Mouse (Mus musculus): ENCODE data around the gene Taf4. TPM values are rescaled to one million over a fixed set of nuclear protein-coding genes. Genes with fewer than 3 reads are reported as not detected.

Gene Taf4
- total and polyA plus RNA-seq, 2 experiments from 2014 or later = 2.5 to 12.1 TPM

DNA sequence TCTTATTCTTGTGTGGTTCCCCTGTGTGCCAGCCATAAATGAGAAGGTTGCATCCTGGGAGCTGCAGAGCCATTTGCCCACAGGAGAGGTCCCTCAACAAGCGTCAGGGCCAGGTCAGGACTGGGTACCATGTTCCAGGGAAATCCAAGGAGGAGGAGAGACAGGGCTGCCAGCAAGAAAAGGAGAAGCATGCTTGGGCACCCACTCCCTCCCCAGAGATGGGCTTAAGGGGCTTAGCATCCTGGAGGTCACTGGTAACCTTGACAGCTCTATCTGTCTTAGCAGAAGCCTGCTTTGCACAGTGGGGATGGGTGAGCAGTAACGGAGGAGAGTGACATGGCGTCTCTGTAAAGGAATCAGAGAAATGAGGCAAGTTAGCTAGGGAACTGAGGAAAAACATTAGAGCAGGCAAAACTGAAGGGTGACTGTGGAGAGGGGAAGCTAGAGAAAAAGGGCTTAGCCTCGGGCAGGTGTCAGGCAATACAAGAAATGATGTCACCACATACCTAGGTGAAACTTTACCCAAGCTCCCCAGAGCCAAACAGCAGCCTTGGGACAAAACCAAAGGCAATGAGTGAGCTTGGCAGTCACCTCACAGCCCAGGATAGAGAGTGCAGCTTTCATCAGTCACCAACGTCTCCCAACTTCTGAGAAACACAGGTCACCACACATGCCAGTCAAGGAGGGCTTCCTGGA is 29.4 kb upstream of the Taf4 start:
- DNase-seq (ENCODE audit: low spot score) (no peak), ATAC-seq (no peak)
- WGBS = 59% methylated on average over 5 of the region's 5 CpGs
- no peaks in the 10 kb centered on the region for H3K36me3 ChIP-seq (ENCODE audit: insufficient read depth, low read length)
- H3K27ac ChIP-seq = no peak overlapping the region
- no peaks in the 10 kb centered on the region for H3K9me3 ChIP-seq (ENCODE audit: low read length)
- no peak overlapping the region for H3K4me3 ChIP-seq (ENCODE audit: low read length)
- TF ChIP-seq CTCF (IDR thresholded peaks at IDR 0.05; ENCODE audit: low read depth) = no peak
- H3K4me1 ChIP-seq (ENCODE audit: insufficient read depth, low read length) = no peaks in the 10 kb centered on the region
- H3K27me3 ChIP-seq (ENCODE audit: insufficient read depth, low read length) = no peaks in the 10 kb centered on the region
- H3K4me2 ChIP-seq (ENCODE audit: low read depth, low read length) = no peak overlapping the region
- H3K9ac ChIP-seq (replicated peaks; ENCODE audit: low read length) = no peak overlapping the region

DNA sequence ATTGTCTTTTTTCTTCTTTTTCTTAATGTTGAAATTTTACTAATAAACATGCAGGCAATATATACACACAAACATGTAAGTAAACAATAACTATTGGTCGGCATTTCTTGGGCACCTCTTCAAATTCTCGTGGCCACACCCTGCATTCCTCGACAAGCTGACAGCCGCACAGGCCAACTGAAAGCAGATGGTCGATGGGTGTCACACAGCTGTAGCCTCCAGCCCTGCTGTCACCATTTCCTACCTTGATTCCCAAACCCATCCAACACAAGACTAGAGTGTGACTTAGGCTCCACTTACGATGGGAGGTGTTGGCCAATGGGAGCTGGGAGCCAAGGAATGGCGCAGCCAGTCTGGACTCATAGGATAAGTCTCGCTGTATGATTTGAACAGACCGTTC is 25.2 kb upstream of the Taf4 start:
- H3K27me3 ChIP-seq (ENCODE audit: insufficient read depth, low read length) = no peaks in the 10 kb centered on the region
- no peak overlapping the region for H3K4me3 ChIP-seq (ENCODE audit: low read length)
- no peak for TF ChIP-seq CTCF (IDR thresholded peaks at IDR 0.05; ENCODE audit: low read depth)
- no peaks in the 10 kb centered on the region for H3K36me3 ChIP-seq (ENCODE audit: insufficient read depth, low read length)
- no peaks in the 10 kb centered on the region for H3K9me3 ChIP-seq (ENCODE audit: low read length)
- H3K4me2 ChIP-seq (ENCODE audit: low read depth, low read length) = no peak overlapping the region
- H3K9ac ChIP-seq (replicated peaks; ENCODE audit: low read length) = no peak overlapping the region
- DNase-seq (ENCODE audit: low spot score) (no peak), ATAC-seq (no peak)
- H3K27ac ChIP-seq = no peak overlapping the region
- WGBS = 82% methylated on average over 9 of the region's 9 CpGs
- H3K4me1 ChIP-seq (ENCODE audit: insufficient read depth, low read length) = no peaks in the 10 kb centered on the region

DNA sequence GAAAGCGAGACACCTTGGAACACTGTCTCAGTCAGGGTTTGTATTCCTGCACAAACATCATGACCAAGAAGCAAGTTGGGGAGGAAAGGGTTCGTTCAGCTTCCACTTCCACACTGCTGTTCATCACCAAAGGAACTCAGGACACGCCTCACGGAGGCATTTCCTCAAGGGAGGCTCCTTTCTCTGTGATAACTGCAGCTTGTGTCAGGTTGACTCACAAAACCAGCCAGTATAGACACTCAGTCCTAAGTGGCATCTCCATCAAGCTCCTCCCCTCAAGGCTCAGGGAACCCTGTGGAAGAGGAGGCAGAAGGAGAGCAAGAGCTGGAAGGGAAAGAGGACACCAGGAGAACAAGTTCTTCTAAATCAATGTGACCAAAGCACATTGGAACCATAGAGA is 22.0 kb upstream of the Taf4 start:
- 75% methylated on average over 4 of the region's 4 CpGs for WGBS

DNA sequence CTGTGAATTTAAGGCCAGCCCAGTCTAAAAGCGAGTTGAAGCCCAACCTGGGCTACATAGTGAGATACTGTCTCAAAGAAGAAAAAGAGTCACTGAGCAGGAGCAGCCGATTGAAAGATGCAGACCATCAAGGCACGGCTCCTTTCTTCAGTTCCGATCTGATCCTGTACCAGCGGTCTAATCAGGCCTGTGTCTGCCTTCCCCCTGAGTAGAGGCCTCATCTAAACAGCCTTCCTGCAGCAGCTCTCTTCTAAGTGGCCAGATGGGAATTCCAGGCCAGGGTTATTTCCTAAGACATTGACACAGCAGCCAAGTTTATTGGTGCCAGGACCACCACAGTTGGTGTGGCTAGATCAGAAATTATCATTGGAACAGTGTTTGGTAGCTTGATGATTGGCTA is 16.6 kb upstream of the Taf4 start:
- ATAC-seq (no peak), DNase-seq (ENCODE audit: low spot score) (no peak)
- H3K27me3 ChIP-seq (ENCODE audit: insufficient read depth, low read length) = no peaks in the 10 kb centered on the region
- no peaks in the 10 kb centered on the region for H3K9me3 ChIP-seq (ENCODE audit: low read length)
- no peaks in the 10 kb centered on the region for H3K36me3 ChIP-seq (ENCODE audit: insufficient read depth, low read length)
- no peak for TF ChIP-seq CTCF (IDR thresholded peaks at IDR 0.05; ENCODE audit: low read depth)
- no peaks in the 10 kb centered on the region for H3K4me1 ChIP-seq (ENCODE audit: insufficient read depth, low read length)
- H3K9ac ChIP-seq (replicated peaks; ENCODE audit: low read length) = no peak overlapping the region
- WGBS = 83% methylated on average over 5 of the region's 5 CpGs
- no peak overlapping the region for H3K27ac ChIP-seq
- no peak overlapping the region for H3K4me3 ChIP-seq (ENCODE audit: low read length)
- no peak overlapping the region for H3K4me2 ChIP-seq (ENCODE audit: low read depth, low read length)

More for the DNA sequence above, 22.0 kb upstream of the Taf4 start:
- ATAC-seq = no peak
- no peak for DNase-seq (ENCODE audit: low spot score)
- Histone ChIP-seq H3K36me3 (ENCODE audit: insufficient read depth, low read length) (no peaks in the 10 kb centered on the region), H3K27ac (no peak overlapping the region), H3K9ac (replicated peaks; ENCODE audit: low read length) (no peak overlapping the region), H3K9me3 (ENCODE audit: low read length) (no peaks in the 10 kb centered on the region), H3K4me2 (ENCODE audit: low read depth, low read length) (no peak overlapping the region), H3K4me3 (ENCODE audit: low read length) (no peak overlapping the region), H3K27me3 (ENCODE audit: insufficient read depth, low read length) (no peaks in the 10 kb centered on the region), H3K4me1 (ENCODE audit: insufficient read depth, low read length) (no peaks in the 10 kb centered on the region)
- no peak for TF ChIP-seq CTCF (IDR thresholded peaks at IDR 0.05; ENCODE audit: low read depth)

DNA sequence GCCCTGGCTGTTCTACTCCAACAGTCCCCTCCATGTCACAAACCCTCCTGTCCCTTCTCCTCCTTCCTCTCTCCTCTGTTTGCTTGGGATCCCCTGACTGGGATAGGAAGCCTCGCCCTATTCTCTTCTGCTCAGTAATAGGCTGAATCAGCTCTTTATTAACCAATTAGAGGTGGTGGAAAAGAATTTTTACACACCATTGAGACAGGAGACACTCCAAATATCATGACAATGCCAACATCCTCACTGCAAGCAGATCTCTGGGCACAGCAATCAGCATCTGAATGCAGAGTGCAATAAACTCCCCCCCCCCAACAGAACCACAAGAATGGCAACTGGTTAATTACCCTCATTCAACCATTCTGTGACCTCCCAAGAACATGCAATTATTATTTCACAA is 12.7 kb upstream of the Taf4 start:
- no peaks in the 10 kb centered on the region for H3K36me3 ChIP-seq (ENCODE audit: insufficient read depth, low read length)
- no peak for ATAC-seq
- no peaks in the 10 kb centered on the region for H3K9me3 ChIP-seq (ENCODE audit: low read length)
- H3K9ac ChIP-seq (replicated peaks; ENCODE audit: low read length) = no peak overlapping the region
- WGBS = 43% methylated on average over 1 of the region's 1 CpGs
- TF ChIP-seq CTCF (IDR thresholded peaks at IDR 0.05; ENCODE audit: low read depth) = no peak
- no peak overlapping the region for H3K27ac ChIP-seq
- no peak overlapping the region for H3K4me3 ChIP-seq (ENCODE audit: low read length)
- no peak overlapping the region for H3K4me2 ChIP-seq (ENCODE audit: low read depth, low read length)
- H3K27me3 ChIP-seq (ENCODE audit: insufficient read depth, low read length) = no peaks in the 10 kb centered on the region
- H3K4me1 ChIP-seq (ENCODE audit: insufficient read depth, low read length) = no peaks in the 10 kb centered on the region
- no peak for DNase-seq (ENCODE audit: low spot score)

DNA sequence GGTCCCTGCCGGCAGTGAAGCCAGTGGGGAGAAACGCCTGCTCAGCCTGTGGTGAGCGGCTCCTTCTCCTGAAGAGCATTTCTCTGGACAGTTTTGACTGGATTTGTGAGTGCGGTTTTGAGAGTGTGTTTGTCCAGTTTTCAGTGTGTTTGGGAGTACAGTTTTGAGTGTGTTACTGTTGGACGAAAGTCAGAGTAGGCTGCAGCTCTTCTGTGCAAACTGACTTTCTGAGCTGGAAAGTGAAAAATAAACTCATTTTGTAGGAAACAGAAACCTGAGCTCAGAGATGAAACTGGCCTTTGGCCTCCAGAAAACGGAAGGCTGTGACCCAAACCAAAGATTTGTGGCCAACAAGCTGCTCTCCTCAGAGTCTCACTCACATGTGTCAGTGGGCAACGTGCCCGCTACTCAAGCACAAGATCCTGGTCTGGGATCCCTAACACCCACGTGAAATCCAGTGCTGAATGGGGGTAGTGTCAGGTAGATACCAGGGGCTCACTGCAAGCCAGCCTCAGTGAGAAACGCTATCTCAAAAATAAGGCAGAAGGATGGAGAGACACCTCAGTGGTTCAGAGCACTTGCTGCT is 10.1 kb upstream of the Taf4 start:
- Histone ChIP-seq H3K36me3 (ENCODE audit: insufficient read depth, low read length) (no peaks in the 10 kb centered on the region), H3K27ac (no peak overlapping the region), H3K27me3 (ENCODE audit: insufficient read depth, low read length) (no peaks in the 10 kb centered on the region), H3K4me1 (ENCODE audit: insufficient read depth, low read length) (no peaks in the 10 kb centered on the region), H3K4me2 (ENCODE audit: low read depth, low read length) (no peak overlapping the region), H3K9me3 (ENCODE audit: low read length) (no peaks in the 10 kb centered on the region), H3K4me3 (ENCODE audit: low read length) (no peak overlapping the region), H3K9ac (replicated peaks; ENCODE audit: low read length) (no peak overlapping the region)
- DNase-seq (ENCODE audit: low spot score) (no peak), ATAC-seq (no peak)
- no peak for TF ChIP-seq CTCF (IDR thresholded peaks at IDR 0.05; ENCODE audit: low read depth)
- WGBS = 73% methylated on average over 10 of the region's 10 CpGs

DNA sequence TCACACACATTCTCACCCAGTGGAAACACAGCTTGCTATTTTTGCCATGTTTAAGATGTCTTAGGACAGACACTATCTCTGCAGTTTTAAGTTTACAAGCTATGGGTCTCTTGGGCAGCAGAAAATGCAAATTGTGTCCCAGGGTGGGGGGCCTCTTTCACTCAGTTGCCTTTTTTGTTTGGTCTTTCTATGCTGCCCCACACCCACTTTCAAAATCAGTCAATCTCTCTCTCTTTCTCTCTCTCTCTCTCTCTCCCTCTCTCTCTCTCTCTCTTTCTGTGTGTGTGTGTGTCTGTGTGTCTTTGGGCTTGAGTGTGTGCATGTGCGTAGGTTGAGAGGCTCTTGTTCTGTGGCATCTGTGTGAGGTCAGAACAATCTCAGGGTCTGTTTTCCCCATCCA is 9.2 kb upstream of the Taf4 start:
- 79% methylated on average over 1 of the region's 1 CpGs for WGBS
- Histone ChIP-seq H3K4me2 (ENCODE audit: low read depth, low read length) (no peak overlapping the region), H3K9ac (replicated peaks; ENCODE audit: low read length) (no peak overlapping the region), H3K9me3 (ENCODE audit: low read length) (no peaks in the 10 kb centered on the region), H3K4me3 (ENCODE audit: low read length) (no peak overlapping the region), H3K27ac (no peak overlapping the region), H3K36me3 (ENCODE audit: insufficient read depth, low read length) (no peaks in the 10 kb centered on the region), H3K4me1 (ENCODE audit: insufficient read depth, low read length) (no peaks in the 10 kb centered on the region), H3K27me3 (ENCODE audit: insufficient read depth, low read length) (no peaks in the 10 kb centered on the region)
- DNase-seq (ENCODE audit: low spot score) (no peak), ATAC-seq (no peak)
- no peak for TF ChIP-seq CTCF (IDR thresholded peaks at IDR 0.05; ENCODE audit: low read depth)

Data from hindbrain, postnatal 0 days (tissue).